Mouse (Mus musculus) hematopoietic multipotent progenitor cell, adult 10-12 weeks (in vitro differentiated cells): ENCODE data around the gene Mfsd5. TPM values are rescaled to one million over a fixed set of nuclear protein-coding genes. Genes with fewer than 3 reads are reported as not detected.

ENCODE experiments used
- polyA plus RNA-seq: library from polyadenylated mRNA; stranded (reverse); fragments of >175 nt; gene quantifications from 2 replicates; pipeline ENCODE4 v1.2.3, GENCODE M21; 2012; ENCODE audit warnings: low replicate concordance

Gene Mfsd5
- 64.6 and 64.7 TPM in 2 replicates for polyA plus RNA-seq

GRCm38 (mm10) chr15:102279092-102279782, at the start of gene Mfsd5:
Mfsd5 (plus strand) TSS chr15:102279454.

DNA sequence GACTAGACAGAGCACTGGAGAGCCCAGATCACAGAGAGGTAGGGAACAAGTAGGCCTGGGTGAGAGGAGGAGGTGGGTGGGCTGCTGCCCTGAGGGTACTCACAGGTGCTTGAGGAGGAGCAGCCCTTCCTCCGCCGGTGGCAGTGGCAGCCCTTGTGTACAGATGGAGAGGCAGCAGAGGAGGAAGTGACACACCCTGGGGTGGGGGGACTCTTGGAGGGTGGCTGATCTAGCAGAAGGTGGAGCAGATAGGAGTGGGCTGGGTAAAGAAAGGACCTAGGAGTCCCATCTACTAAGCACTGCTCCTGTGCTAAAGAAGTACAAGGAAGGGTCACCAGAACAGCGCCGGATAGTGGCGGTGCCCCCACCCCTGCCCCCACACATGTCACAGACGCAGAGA, 47.5 kb upstream of the Mfsd5 start, which contains the start of gene Itgb7:
Itgb7 (minus strand) TSS at position 197 of the 400 bp plus-strand sequence.

DNA sequence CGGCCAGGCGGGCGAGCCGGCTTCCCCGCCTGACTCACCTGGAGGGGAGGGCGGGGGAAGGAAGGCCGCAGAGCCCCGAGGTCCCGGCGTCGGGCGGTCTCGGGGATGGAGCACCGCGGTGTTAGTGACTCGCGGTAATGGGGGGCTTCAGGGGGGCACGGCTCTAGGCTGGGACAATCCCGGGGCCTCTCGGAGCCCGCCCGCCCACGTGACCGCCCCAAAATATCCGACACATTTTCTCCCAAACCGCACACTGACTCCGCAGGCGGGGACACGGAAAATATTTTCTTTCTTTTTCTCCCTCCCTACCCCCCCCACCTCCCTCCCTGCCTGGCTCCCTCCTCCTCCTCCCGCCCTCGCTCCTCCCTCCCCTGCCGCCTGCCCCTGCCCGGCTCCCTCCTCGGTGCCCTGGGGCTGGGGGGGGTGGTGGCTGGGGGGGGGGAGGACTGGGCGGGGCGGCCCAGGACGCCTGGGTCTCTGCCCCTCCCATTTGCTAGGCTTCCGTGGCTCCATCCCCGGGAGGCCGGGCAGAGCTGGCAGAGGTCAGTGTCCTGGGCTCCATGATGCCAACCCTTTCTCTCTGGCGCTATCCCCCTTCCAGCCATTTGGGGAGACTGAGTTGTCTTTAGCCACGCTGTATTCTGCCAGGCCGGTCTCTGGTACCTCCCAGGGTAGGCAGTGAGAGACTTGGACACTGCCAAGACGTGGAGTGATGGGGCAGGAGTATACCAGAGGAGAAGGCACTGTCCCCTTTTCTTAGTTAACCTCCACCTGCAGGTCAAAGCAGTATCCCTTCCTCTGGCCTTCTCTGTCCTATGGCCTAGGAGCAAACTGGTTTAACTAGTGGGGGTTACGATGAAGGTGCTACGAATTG, 21.8 kb upstream of the Mfsd5 start, which contains the start of gene Rarg:
Rarg (minus strand) TSS at position 316 of the 874 bp plus-strand sequence.

GRCm38 (mm10) chr15:102270274-102270960, 8.8 kb upstream of the Mfsd5 start, which contains the start of gene Gm9918:
Gm9918 (plus strand) TSS chr15:102270563.

DNA sequence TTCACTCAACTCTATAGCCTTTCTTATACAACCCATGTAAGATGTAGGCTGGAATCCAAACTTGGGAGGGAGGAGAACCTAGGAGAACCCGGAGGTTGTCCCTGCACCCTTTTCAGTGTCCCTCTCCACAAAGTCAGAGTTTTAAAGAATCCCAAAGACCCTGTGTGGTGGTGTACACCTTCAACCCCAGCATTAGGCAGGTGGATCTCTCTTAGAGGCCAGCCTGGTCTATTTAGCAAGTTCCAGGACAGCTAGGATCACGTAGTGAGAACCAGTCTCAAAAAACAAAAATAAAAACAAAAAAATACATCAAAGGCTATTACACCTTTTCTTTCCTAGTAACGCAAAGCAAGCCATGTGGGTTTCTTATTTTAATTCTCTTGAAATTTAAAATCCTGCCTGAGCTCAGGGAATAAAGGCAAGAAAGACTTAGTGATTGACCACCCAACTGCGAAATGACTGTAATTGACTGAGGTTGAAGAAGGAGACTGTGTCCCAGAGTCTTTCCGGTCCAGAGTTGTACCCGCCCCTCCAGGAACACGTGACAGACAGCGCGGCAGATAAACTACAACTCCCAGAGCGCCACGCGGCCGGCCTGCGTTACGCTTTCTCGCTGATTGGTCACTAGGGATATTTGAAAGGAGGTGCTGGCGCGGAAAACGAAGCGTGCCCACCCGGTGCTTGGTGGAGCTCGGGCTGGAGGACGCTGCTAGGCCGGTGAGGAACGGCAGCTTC, 16.5 kb downstream of the Mfsd5 start, which contains the start of gene Espl1:
Espl1 (plus strand) TSS at position 634 of the 735 bp plus-strand sequence.

DNA sequence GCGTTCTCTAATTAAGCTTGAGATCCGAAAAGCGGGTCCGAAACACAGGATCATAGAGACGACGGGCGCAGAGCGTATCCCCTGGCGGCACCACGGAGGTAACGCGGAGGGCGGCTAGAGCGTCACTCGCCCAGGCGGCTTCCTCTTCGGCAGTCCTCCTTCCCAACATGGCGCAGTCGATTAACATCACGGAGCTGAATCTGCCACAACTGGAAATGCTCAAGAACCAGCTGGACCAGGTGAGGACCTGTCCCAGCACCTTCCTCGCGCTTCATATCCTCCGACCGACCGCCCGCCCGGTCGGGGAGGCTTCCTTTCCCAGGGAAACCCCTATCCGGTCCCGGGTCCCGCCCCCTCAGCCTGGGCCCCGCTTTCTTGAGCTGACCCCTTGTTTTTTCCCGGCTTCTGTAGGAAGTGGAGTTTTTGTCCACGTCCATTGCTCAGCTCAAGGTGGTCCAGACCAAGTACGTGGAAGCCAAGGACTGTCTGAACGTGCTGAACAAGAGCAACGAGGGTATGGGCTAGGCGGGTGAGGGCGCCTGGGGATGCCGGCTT, 46.8 kb downstream of the Mfsd5 start, which contains the start of gene Pfdn5:
Pfdn5 (plus strand) TSS at position 95 of the 555 bp plus-strand sequence.

Other genes with a start within 250 kb of the Mfsd5 start
- gene Eif4b, start 205.7 kb upstream of the Mfsd5 start, polyA plus RNA-seq: 93.4 and 169 TPM in 2 replicates
- gene Tns2, start 179.0 kb upstream of the Mfsd5 start, polyA plus RNA-seq: 1.7 and 2.5 TPM in 2 replicates
- 11.8 and 25.2 TPM in 2 replicates for gene Spryd3, start 143.2 kb upstream of the Mfsd5 start, polyA plus RNA-seq
- 1.1 and 3.3 TPM in 2 replicates for gene Igfbp6, start 135.1 kb upstream of the Mfsd5 start, polyA plus RNA-seq
- 1.0 and 2.3 TPM in 2 replicates for gene Soat2, start 128.9 kb upstream of the Mfsd5 start, polyA plus RNA-seq
- gene Zfp740, start 76.2 kb upstream of the Mfsd5 start, polyA plus RNA-seq: 23.6 and 23.9 TPM in 2 replicates
- 26.3 and 33.6 TPM in 2 replicates for gene Csad, start 74.7 kb upstream of the Mfsd5 start, polyA plus RNA-seq
- 423 and 1,128 TPM in 2 replicates for gene Itgb7, start 47.5 kb upstream of the Mfsd5 start, polyA plus RNA-seq
- gene Rarg, start 21.9 kb upstream of the Mfsd5 start, polyA plus RNA-seq: 54.7 and 138 TPM in 2 replicates
- gene Gm9918, start 8.9 kb upstream of the Mfsd5 start, polyA plus RNA-seq: 0.07 TPM in 1 of 2 replicates, not detected in the other
- 2.9 and 6.9 TPM in 2 replicates for gene Espl1, start 16.8 kb downstream of the Mfsd5 start, polyA plus RNA-seq
- 15.0 and 71.0 TPM in 2 replicates for gene Pfdn5, start 46.7 kb downstream of the Mfsd5 start, polyA plus RNA-seq
- 20.9 and 82.7 TPM in 2 replicates for gene Myg1, start 52.3 kb downstream of the Mfsd5 start, polyA plus RNA-seq
- gene Aaas, start 71.3 kb downstream of the Mfsd5 start, polyA plus RNA-seq: 28.1 and 59.8 TPM in 2 replicates
- not detected in 2 replicates for gene Sp7, start 87.7 kb downstream of the Mfsd5 start, polyA plus RNA-seq
- 11.4 and 48.9 TPM in 2 replicates for gene Sp1, start 126.7 kb downstream of the Mfsd5 start, polyA plus RNA-seq
- gene Amhr2, start 165.9 kb downstream of the Mfsd5 start, polyA plus RNA-seq: 0.81 and 1.1 TPM in 2 replicates
- 110 and 542 TPM in 2 replicates for gene Prr13, start 179.6 kb downstream of the Mfsd5 start, polyA plus RNA-seq
- gene Pcbp2, start 191.1 kb downstream of the Mfsd5 start, polyA plus RNA-seq: 125 and 498 TPM in 2 replicates
- gene Gm10337, start 224.3 kb downstream of the Mfsd5 start, polyA plus RNA-seq: not detected in 2 replicates
- gene Map3k12, start 237.6 kb downstream of the Mfsd5 start, polyA plus RNA-seq: 1.7 and 3.3 TPM in 2 replicates
- 54.5 and 62.8 TPM in 2 replicates for gene Tarbp2, start 238.7 kb downstream of the Mfsd5 start, polyA plus RNA-seq
- 3.1 and 5.3 TPM in 2 replicates for gene Npff, start 245.5 kb downstream of the Mfsd5 start, polyA plus RNA-seq